Mouse (Mus musculus) forebrain, postnatal 0 days (tissue): ENCODE measurements around the gene Pusl1. TPM values are rescaled to one million over a fixed set of nuclear protein-coding genes. Genes with fewer than 3 reads are reported as not detected.

Experiments
- ATAC-seq: fragments of 200-750 bp; cut with Nextera tagmentation; 2 replicates; pipeline ENCODE4 v1.8.0; 2017; ENCODE audit warnings: mild to moderate bottlenecking, moderate library complexity
- DNase-seq: peaks from one replicate; pipeline ENCODE4 v3.0.0-alpha.2; 2015
- H3K27ac ChIP-seq: fragments of 300-500 bp; sonication (generic); 2 replicates; pipeline ENCODE4 v1.5.1; 2014; ENCODE audit warnings: low read depth, mild to moderate bottlenecking, antibody characterized with exemption, low read length, moderate library complexity, mixed read lengths
- H3K27me3 ChIP-seq: fragments of 300-500 bp; sonication (generic); 2 replicates; pipeline ENCODE4 v1.6.1; 2014; ENCODE audit warnings: mild to moderate bottlenecking, low read length, mixed read lengths; ENCODE audit not compliant: insufficient read depth
- H3K36me3 ChIP-seq: fragments of 300-500 bp; sonication (generic); 2 replicates; pipeline ENCODE4 v1.6.1; 2014; ENCODE audit warnings: mild to moderate bottlenecking, moderate library complexity; ENCODE audit not compliant: insufficient read depth
- H3K4me1 ChIP-seq: fragments of 300-500 bp; sonication (generic); 2 replicates; pipeline ENCODE4 v1.6.1; 2014; ENCODE audit warnings: antibody characterized with exemption; ENCODE audit not compliant: insufficient read depth
- H3K4me2 ChIP-seq: fragments of 300-500 bp; sonication (generic); 2 replicates; pipeline ENCODE4 v1.6.1; 2014; ENCODE audit warnings: low read depth, mild to moderate bottlenecking, moderate library complexity
- H3K4me3 ChIP-seq: fragments of 300-500 bp; sonication (generic); 2 replicates; pipeline ENCODE4 v1.5.1; 2014; ENCODE audit warnings: low read depth, low read length, mixed read lengths
- H3K9ac ChIP-seq: fragments of 300-500 bp; sonication (generic); 2 replicates; pipeline ENCODE4 v1.6.1; 2014; ENCODE audit warnings: mild to moderate bottlenecking
- H3K9me3 ChIP-seq: fragments of 300-500 bp; sonication (generic); 2 replicates; pipeline ENCODE4 v1.6.1; 2016; ENCODE audit warnings: low read length
- CTCF ChIP-seq: sonication (generic); IDR thresholded peaks from 2 replicates; pipeline ENCODE4 v1.5.1; 2016; ENCODE audit warnings: antibody characterized with exemption, control low read depth, low read depth
- WGBS: fragments of 180-500 bp; shearing (Covaris S2); extraction: QIAGEN DNeasy Blood & Tissue Kit; methylation state at CpG from one replicate; pipeline ENCODE4 v1.1.7; 2014; 5-methylcytosine and 5-hydroxymethylcytosine counted together
- polyA plus RNA-seq: library from polyadenylated mRNA; unstranded; fragments of >200 nt; fragmentation: Nextera tagmentation; extraction: Ambion mirVana; gene quantifications from 2 replicates; pipeline ENCODE4 v1.2.1, GENCODE M21; 2015
- total RNA-seq: library from RNA; depleted of rRNA; stranded (reverse); fragments of >200 nt; gene quantifications from 2 replicates; pipeline ENCODE4 v1.2.3, GENCODE M21; 2014

Gene Pusl1
- total and polyA plus RNA-seq, 2 experiments from 2014 or later, result 59.0 to 69.5 TPM

GRCm38 (mm10) chr4:155895216-155895615 lies 3.6 kb upstream of the Pusl1 start:
- Histone ChIP-seq H3K36me3 (peaks cover 42% of the 10 kb centered on the region), H3K9me3 (no peaks in the 10 kb centered on the region), H3K4me3 (peak overlapping the region; percentile 92), H3K27ac (peak overlapping the region; percentile 72), H3K4me1 (peaks cover 30% of the 10 kb centered on the region), H3K9ac (peak overlapping the region; percentile 98), H3K27me3 (no peaks in the 10 kb centered on the region), H3K4me2 (peak overlapping the region; percentile 97)
- peak; percentile 78 for DNase-seq
- no peak for TF ChIP-seq CTCF
- ATAC-seq, result peak; percentile 8; the same call in 1 of the 2 replicates
- WGBS, result 36% methylated on average over 6 of the region's 6 CpGs

GRCm38 (mm10) chr4:155894311-155894881 lies 2.8 kb upstream of the Pusl1 start:
- Histone ChIP-seq H3K4me2 (peak overlapping the region; percentile 97), H3K9ac (peak overlapping the region; percentile 98; the same call in 1 of the 2 replicates), H3K4me3 (peak overlapping the region; percentile 92), H3K27ac (peak overlapping the region; percentile 72), H3K36me3 (peaks cover 38% of the 10 kb centered on the region), H3K27me3 (no peaks in the 10 kb centered on the region), H3K9me3 (no peaks in the 10 kb centered on the region), H3K4me1 (peaks cover 32% of the 10 kb centered on the region)
- TF ChIP-seq CTCF, result no peak
- 19% methylated on average over 8 of the region's 8 CpGs for WGBS
- ATAC-seq (no peak), DNase-seq (peak; percentile 36)

- TF ChIP-seq CTCF, result no peak
- Histone ChIP-seq H3K27me3 (no peaks in the 10 kb centered on the region), H3K9ac (peak overlapping the region; percentile 98), H3K27ac (no peak overlapping the region), H3K4me1 (peaks cover 32% of the 10 kb centered on the region), H3K36me3 (peaks cover 38% of the 10 kb centered on the region), H3K4me3 (peak overlapping the region; percentile 92), H3K4me2 (peak overlapping the region; percentile 97), H3K9me3 (no peaks in the 10 kb centered on the region)
- no peak for DNase-seq
- 62% methylated on average over 8 of the region's 8 CpGs for WGBS
- ATAC-seq, result no peak
These were observed 1.7 kb upstream of the Pusl1 start for GRCm38 (mm10) chr4:155893212-155893690.

GRCm38 (mm10) chr4:155892438-155893211 lies 1.0 kb upstream of the Pusl1 start:
- Histone ChIP-seq H3K4me2 (peak overlapping the region; percentile 97), H3K4me1 (peaks cover 32% of the 10 kb centered on the region), H3K9ac (peak overlapping the region; percentile 98), H3K36me3 (peaks cover 41% of the 10 kb centered on the region), H3K27me3 (no peaks in the 10 kb centered on the region), H3K27ac (peak overlapping the region; percentile 100), H3K4me3 (peak overlapping the region; percentile 92), H3K9me3 (no peaks in the 10 kb centered on the region)
- WGBS, result 3% methylated on average over 37 of the region's 37 CpGs
- peak; percentile 40 for DNase-seq
- TF ChIP-seq CTCF, result no peak
- peak; percentile 18 for ATAC-seq

GRCm38 (mm10) chr4:155892017-155892416 lies 436 bp upstream of the Pusl1 start:
- peak; percentile 94 for DNase-seq

GRCm38 (mm10) chr4:155891011-155891471 lies 540 bp downstream of the Pusl1 start:
- peak overlapping the region; percentile 100; the same call in 1 of the 2 replicates for H3K27ac ChIP-seq
- no peak for TF ChIP-seq CTCF
- ATAC-seq, result no peak

More at GRCm38 (mm10) chr4:155892017-155892416, 436 bp upstream of the Pusl1 start:
- Histone ChIP-seq H3K27ac (peak overlapping the region; percentile 100), H3K4me1 (peaks cover 32% of the 10 kb centered on the region), H3K4me3 (peak overlapping the region; percentile 92), H3K4me2 (peak overlapping the region; percentile 97), H3K9ac (peak overlapping the region; percentile 98), H3K36me3 (peaks cover 44% of the 10 kb centered on the region), H3K9me3 (no peaks in the 10 kb centered on the region), H3K27me3 (no peaks in the 10 kb centered on the region)
- peak; percentile 61 for TF ChIP-seq CTCF
- under 1% methylated on average over 51 of the region's 56 CpGs for WGBS
- peak; percentile 92 for ATAC-seq

More at GRCm38 (mm10) chr4:155891011-155891471, 540 bp downstream of the Pusl1 start:
- H3K9me3 ChIP-seq, result no peaks in the 10 kb centered on the region
- 3% methylated on average over 34 of the region's 34 CpGs for WGBS
- peak overlapping the region; percentile 92 for H3K4me3 ChIP-seq
- no peaks in the 10 kb centered on the region for H3K27me3 ChIP-seq
- H3K36me3 ChIP-seq, result peaks cover 44% of the 10 kb centered on the region
- peak overlapping the region; percentile 97 for H3K4me2 ChIP-seq
- DNase-seq, result no peak
- H3K4me1 ChIP-seq, result peaks cover 32% of the 10 kb centered on the region
- peak overlapping the region; percentile 98 for H3K9ac ChIP-seq
